Mouse (Mus musculus): Measurements from ENCODE around the gene Lama2. TPM values are rescaled to one million over a fixed set of nuclear protein-coding genes. Genes with fewer than 3 reads are reported as not detected.

Lama2 gene
- total RNA-seq, 1 experiment from 2014 or later, result not detected

- ATAC-seq (replicated peaks; ENCODE audit: insufficient number of reproducible peaks, low FRiP score, low TSS enrichment, poor library complexity, severe bottlenecking), result no peak
Measured at GRCm38 (mm10) chr10:27413583-27414465, 205.7 kb downstream of the Lama2 start.

DNA sequence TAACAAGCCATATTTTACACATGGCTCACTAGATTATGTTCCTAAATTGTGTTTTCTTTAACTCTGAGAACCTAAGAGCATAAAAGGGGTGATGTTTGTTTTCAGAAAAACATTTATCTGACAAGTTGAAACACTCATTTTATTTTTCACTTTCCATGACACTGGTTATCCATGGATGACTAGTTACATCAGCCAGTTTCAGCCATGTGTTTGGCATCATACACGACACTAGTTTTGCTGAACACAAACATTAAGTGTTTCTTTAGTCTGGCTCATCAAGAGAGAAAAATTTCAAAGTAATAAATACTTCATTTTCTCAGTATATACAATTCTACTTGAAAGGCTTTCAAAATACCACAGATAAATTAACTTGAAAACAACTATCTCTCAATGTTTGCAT is 228.8 kb downstream of the Lama2 start:
- no peak for ATAC-seq (replicated peaks; ENCODE audit: insufficient number of reproducible peaks, low FRiP score, low TSS enrichment, poor library complexity, severe bottlenecking)

DNA sequence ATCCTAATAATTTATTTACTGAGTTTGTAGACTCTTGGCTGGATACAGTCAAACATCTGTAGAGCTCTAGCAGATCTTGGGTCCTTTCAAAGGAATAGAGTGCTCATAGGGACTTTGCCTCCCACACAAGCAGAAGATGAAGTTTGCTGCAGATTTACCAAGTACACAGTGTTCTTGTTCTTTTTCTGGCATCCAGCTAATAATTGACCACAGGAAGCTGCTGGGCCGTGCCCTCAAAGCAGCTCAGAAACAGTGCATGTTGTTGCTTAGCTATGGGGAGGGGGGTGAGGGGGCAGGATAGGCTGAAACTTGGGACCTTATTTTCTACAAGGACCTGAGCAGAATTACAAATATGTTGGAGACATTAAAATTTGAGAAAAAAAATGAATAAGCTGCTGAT is 232.0 kb downstream of the Lama2 start:
- no peak for ATAC-seq (replicated peaks; ENCODE audit: insufficient number of reproducible peaks, low FRiP score, low TSS enrichment, poor library complexity, severe bottlenecking)

DNA sequence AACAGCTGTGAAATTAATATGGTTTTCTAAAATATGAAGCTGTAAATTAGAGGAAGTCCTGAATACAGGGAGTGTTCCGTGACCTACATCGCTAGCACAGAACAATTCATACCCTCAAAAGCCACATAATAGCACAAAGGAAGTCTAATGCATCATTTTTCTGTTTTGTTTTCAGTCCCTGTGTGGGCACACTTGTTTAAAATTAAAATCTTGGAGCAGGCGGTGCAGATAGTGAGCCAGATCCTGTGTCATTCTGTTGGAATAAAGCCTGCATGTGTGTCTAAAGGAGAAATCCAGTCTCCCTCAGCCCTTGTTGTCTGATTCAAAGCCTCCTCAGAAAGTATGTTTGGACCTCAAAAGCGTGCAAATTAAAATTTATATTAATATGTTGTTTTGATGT is 234.9 kb downstream of the Lama2 start:
- no peak for ATAC-seq (replicated peaks; ENCODE audit: insufficient number of reproducible peaks, low FRiP score, low TSS enrichment, poor library complexity, severe bottlenecking)

GRCm38 (mm10) chr10:27382887-27383609 is 236.5 kb downstream of the Lama2 start:
- no peak for ATAC-seq (replicated peaks; ENCODE audit: insufficient number of reproducible peaks, low FRiP score, low TSS enrichment, poor library complexity, severe bottlenecking)

DNA sequence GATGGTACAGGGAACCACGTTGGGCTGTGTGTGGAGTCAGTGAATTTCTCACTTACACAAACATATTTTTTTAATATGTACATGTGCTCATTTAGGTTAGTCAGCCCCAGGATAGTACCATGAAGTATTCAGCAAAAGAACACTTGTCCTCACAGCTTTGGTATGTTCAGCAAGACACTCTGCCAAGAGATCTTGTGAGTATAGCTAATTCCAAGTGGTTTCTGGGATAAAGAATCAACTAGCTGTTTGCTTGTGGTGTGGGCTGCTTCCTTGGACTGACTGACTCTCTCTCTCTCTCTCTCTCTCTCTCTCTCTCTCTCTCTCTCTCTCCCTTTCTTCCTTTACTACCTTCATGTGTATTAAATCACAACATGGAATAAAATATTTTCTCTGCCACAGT is 241.3 kb downstream of the Lama2 start:
- ATAC-seq (replicated peaks; ENCODE audit: insufficient number of reproducible peaks, low FRiP score, low TSS enrichment, poor library complexity, severe bottlenecking), result no peak

- no peak for ATAC-seq (replicated peaks; ENCODE audit: insufficient number of reproducible peaks, low FRiP score, low TSS enrichment, poor library complexity, severe bottlenecking)
Measured at GRCm38 (mm10) chr10:27344278-27344677, 275.3 kb downstream of the Lama2 start.

- ATAC-seq (replicated peaks; ENCODE audit: insufficient number of reproducible peaks, low FRiP score, low TSS enrichment, poor library complexity, severe bottlenecking), result no peak
Measured at GRCm38 (mm10) chr10:27322410-27322990, 297.1 kb downstream of the Lama2 start.

GRCm38 (mm10) chr10:27307444-27307843 is 312.1 kb downstream of the Lama2 start:
- no peak for ATAC-seq (replicated peaks; ENCODE audit: insufficient number of reproducible peaks, low FRiP score, low TSS enrichment, poor library complexity, severe bottlenecking)

DNA sequence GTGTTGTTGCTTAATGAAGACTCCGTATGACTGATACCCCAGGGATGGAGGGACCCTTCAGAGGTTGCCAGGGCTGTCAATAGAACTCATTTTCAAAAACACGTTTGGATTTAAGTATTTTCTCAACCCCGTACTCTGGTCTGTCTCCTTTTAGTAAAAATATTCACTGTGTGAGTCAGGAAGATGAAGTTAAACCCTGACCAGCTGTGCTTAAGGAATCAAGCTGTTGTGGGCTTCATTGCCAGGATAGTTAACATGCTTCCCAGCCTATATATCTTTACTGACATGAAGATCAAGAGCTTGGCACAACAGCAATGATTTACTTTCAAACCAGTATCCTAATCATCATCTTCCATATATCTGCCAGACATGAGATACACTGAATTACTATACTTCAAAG is 314.3 kb downstream of the Lama2 start:
- no peak for ATAC-seq (replicated peaks; ENCODE audit: insufficient number of reproducible peaks, low FRiP score, low TSS enrichment, poor library complexity, severe bottlenecking)

- ATAC-seq (replicated peaks; ENCODE audit: insufficient number of reproducible peaks, low FRiP score, low TSS enrichment, poor library complexity, severe bottlenecking), result no peak
Measured at GRCm38 (mm10) chr10:27285098-27285860, 334.3 kb downstream of the Lama2 start.

DNA sequence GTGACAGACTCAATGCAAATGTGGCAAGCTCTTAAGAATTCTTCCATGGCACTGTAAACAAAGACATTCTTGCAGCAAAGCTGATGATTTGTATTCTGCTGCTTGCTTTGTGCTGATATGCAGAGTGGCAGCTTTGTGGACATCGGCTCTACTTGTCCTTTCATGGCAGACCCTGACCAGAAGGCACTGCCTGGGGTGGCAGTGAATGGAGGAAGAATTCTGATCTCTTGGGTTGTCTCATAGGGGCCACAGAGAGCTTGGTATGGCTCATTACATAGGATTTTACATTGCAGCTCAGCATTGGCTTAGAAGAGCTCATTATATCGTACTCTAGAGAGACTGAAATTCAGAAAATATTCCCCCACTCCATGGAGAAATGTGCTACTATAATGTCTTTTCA is 352.1 kb downstream of the Lama2 start:
- ATAC-seq (replicated peaks; ENCODE audit: insufficient number of reproducible peaks, low FRiP score, low TSS enrichment, poor library complexity, severe bottlenecking), result no peak

GRCm38 (mm10) chr10:27265812-27266211 is 353.7 kb downstream of the Lama2 start:
- no peak for ATAC-seq (replicated peaks; ENCODE audit: insufficient number of reproducible peaks, low FRiP score, low TSS enrichment, poor library complexity, severe bottlenecking)

- ATAC-seq (replicated peaks; ENCODE audit: insufficient number of reproducible peaks, low FRiP score, low TSS enrichment, poor library complexity, severe bottlenecking), result no peak
Measured at GRCm38 (mm10) chr10:27264713-27265112, 354.8 kb downstream of the Lama2 start.

- no peak for ATAC-seq (replicated peaks; ENCODE audit: insufficient number of reproducible peaks, low FRiP score, low TSS enrichment, poor library complexity, severe bottlenecking)
Measured at GRCm38 (mm10) chr10:27249741-27250140, 369.8 kb downstream of the Lama2 start.

- no peak for ATAC-seq (replicated peaks; ENCODE audit: insufficient number of reproducible peaks, low FRiP score, low TSS enrichment, poor library complexity, severe bottlenecking)
Measured at GRCm38 (mm10) chr10:27234755-27235154, 384.8 kb downstream of the Lama2 start.

- no peak for ATAC-seq (replicated peaks; ENCODE audit: insufficient number of reproducible peaks, low FRiP score, low TSS enrichment, poor library complexity, severe bottlenecking)
Measured at GRCm38 (mm10) chr10:27233577-27233976, 386.0 kb downstream of the Lama2 start.

GRCm38 (mm10) chr10:27223815-27224375 is 395.7 kb downstream of the Lama2 start:
- ATAC-seq (replicated peaks; ENCODE audit: insufficient number of reproducible peaks, low FRiP score, low TSS enrichment, poor library complexity, severe bottlenecking), result no peak
